Mouse (Mus musculus) liver, embryonic 14.5 days (tissue): ENCODE data around the gene Mylk.

Source experiments
- CTCF ChIP-seq: IDR thresholded peaks from 2 replicates; pipeline ENCODE4 v1.5.1; 2016; ENCODE audit warnings: antibody characterized with exemption, low read depth, control low read depth
- EP300 ChIP-seq: IDR thresholded peaks from 2 replicates; pipeline ENCODE4 v1.6.1; 2016; ENCODE audit warnings: antibody characterized with exemption, low read depth

DNA sequence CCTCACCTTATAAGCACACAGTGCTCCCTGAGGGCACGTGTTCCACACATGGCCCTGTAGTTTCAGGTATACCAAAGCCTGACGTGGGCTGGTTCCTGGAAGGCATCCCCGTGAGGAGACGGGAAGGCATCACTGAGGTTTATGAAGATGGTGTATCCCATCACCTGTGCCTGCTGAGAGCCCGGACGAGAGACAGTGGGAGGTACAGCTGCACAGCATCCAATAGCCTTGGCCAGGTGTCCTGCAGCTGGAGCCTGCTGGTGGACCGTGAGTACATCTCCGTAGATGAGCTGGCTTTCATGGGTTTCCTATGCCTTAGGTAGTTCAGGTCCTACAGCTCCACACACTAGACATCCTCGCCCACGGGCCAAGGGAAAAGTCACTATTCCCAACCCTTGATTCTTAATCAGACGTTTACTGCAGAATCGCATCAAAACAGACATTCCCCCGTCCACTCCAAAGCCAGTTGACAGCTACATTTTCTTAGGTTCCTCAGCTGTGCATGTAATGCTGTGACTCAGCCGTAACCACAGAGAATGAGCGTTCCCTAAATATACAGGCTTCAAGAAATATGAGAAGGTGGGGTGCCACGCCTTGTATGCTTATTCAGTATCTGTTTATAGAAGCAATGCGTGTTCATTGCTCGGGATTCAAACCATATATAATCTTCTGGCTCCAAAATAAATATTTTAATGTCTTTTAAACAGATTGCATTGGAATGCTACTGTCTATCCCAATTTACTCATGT is 135.2 kb downstream of the Mylk start:
- TF ChIP-seq CTCF = no peak
- no peak for TF ChIP-seq EP300
